Mouse (Mus musculus) neural tube, embryonic 11.5 days (tissue): ENCODE measurements around the gene Kif15. TPM values are rescaled to one million over a fixed set of nuclear protein-coding genes. Genes with fewer than 3 reads are reported as not detected.

Experiments used
- ATAC-seq: fragments of 200-750 bp; cut with Nextera tagmentation; 2 replicates; pipeline ENCODE4 v1.8.0; 2017; ENCODE audit warnings: moderate number of reproducible peaks, mild to moderate bottlenecking, moderate TSS enrichment, moderate library complexity; ENCODE audit not compliant: insufficient read depth, low FRiP score, low TSS enrichment
- DNase-seq: peaks from one replicate; pipeline ENCODE4 v3.0.0-alpha.2; 2015; ENCODE audit warnings: low spot score
- H3K27ac ChIP-seq: fragments of 300-500 bp; sonication (generic); 2 replicates; pipeline ENCODE4 v1.5.1; 2014; ENCODE audit warnings: low read depth, mild to moderate bottlenecking, low read length
- H3K27me3 ChIP-seq: fragments of 300-500 bp; sonication (generic); 2 replicates; pipeline ENCODE4 v1.6.1; 2014; ENCODE audit warnings: mild to moderate bottlenecking, low read length, mixed read lengths; ENCODE audit not compliant: control insufficient read depth, insufficient read depth
- H3K36me3 ChIP-seq: fragments of 300-500 bp; sonication (generic); 2 replicates; pipeline ENCODE4 v1.6.1; 2014; ENCODE audit warnings: mild to moderate bottlenecking, low read length, moderate library complexity, mixed read lengths; ENCODE audit not compliant: control insufficient read depth, insufficient read depth
- H3K4me1 ChIP-seq: fragments of 300-500 bp; sonication (generic); 2 replicates; pipeline ENCODE4 v1.6.1; 2014; ENCODE audit warnings: low read length, mixed read lengths; ENCODE audit not compliant: control insufficient read depth, insufficient read depth
- H3K4me2 ChIP-seq: fragments of 300-500 bp; sonication (generic); 2 replicates; pipeline ENCODE4 v1.6.1; 2014; ENCODE audit warnings: low read depth, mild to moderate bottlenecking, moderate library complexity
- H3K4me3 ChIP-seq: fragments of 300-500 bp; sonication (generic); 2 replicates; pipeline ENCODE4 v1.5.1; 2014; ENCODE audit warnings: low read depth, low read length
- H3K9ac ChIP-seq: fragments of 300-500 bp; sonication (generic); 2 replicates; pipeline ENCODE4 v1.6.1; 2014; ENCODE audit warnings: mild to moderate bottlenecking, low read length
- H3K9me3 ChIP-seq: fragments of 300-500 bp; sonication (generic); 2 replicates; pipeline ENCODE4 v1.6.1; 2016; ENCODE audit warnings: low read length; ENCODE audit not compliant: control insufficient read depth
- WGBS: fragments of 180-500 bp; shearing (Covaris S2); extraction: QIAGEN DNeasy Blood & Tissue Kit; methylation state at CpG from one replicate; pipeline ENCODE4 v1.1.7; 2014; 5-methylcytosine and 5-hydroxymethylcytosine counted together
- polyA plus RNA-seq: library from polyadenylated mRNA; unstranded; fragments of >200 nt; fragmentation: Nextera tagmentation; extraction: Ambion mirVana; gene quantifications from 2 replicates; pipeline ENCODE4 v1.2.1, GENCODE M21; 2014

The Kif15 gene
- polyA plus RNA-seq, result 50.3 and 53.9 TPM in 2 replicates

DNA sequence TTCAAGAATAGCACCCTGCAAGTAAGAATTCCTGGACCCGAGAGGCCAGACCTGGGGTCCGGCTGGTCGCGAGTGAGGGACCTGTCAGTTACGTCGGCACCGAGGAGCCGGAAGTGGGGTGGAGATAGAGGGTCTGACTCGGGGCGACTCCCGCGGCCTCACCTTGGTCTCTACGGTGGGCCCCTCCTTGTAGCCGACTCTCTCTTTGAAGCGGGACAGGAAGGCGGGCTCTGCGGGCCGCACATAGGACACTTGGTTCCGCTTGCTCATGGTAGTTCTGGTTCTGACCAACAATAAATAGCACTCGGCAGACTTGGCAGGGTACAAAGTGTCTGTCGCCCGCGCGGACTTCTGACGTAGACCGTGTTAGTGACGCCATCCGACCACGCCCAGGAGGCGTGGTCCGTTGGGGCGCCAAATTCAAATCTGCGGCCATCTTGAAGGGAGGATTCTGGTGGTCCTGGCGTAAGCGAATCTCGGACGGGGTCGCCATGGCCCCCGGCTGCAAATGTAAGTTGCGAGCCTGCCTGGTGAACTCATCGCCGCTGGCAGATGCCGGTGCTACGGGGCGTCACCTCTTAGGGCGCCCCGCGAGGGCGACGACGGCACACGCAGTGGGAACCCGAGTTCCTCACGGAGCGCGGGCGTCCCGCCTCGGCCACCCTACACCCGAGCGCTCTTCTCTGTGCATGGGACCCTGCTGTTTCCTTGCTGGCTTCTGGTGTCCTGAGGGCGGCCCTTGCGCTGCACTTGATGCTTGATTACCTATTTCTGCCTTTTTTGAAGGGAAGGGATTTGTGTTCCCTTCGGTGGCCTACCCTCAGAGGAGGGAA is at the start of gene Kif15, which contains the start of gene 1110059G10Rik:
Kif15 (plus strand) TSS at position 404 of the 833 bp plus-strand sequence.
1110059G10Rik (minus strand) TSS at position 358 of the 833 bp plus-strand sequence.
- no peaks in the 10 kb centered on the region for H3K9me3 ChIP-seq
- peak within 1 kb of the TSS; percentile 74 for H3K4me3 ChIP-seq
- ATAC-seq (peak; percentile 98), DNase-seq (peak; percentile 98)
- H3K4me1 ChIP-seq, result peaks cover 3% of the 10 kb centered on the region; the same call in 1 of the 2 replicates
- H3K36me3 ChIP-seq, result no peaks in the 10 kb centered on the region; the same call in 1 of the 2 replicates
- H3K4me2 ChIP-seq, result peak within 1 kb of the TSS; percentile 76
- no peaks in the 10 kb centered on the region for H3K27me3 ChIP-seq
- no peak within 1 kb of the TSS for H3K27ac ChIP-seq
- peak within 1 kb of the TSS; percentile 67 for H3K9ac ChIP-seq
- WGBS, result under 1% methylated on average over 64 of the region's 64 CpGs

GRCm38 (mm10) chr9:122901047-122901446 is 49.8 kb upstream of the Kif15 start:
- ATAC-seq, result no peak
- H3K4me3 ChIP-seq, result no peak overlapping the region
- H3K4me1 ChIP-seq, result no peaks in the 10 kb centered on the region
- H3K27me3 ChIP-seq, result no peaks in the 10 kb centered on the region
- no peak overlapping the region for H3K4me2 ChIP-seq
- no peak overlapping the region for H3K9ac ChIP-seq
- no peaks in the 10 kb centered on the region for H3K9me3 ChIP-seq
- no peaks in the 10 kb centered on the region for H3K36me3 ChIP-seq
- 85% methylated on average over 2 of the region's 2 CpGs for WGBS
- no peak for DNase-seq
- H3K27ac ChIP-seq, result no peak overlapping the region

GRCm38 (mm10) chr9:122902717-122903535 is 47.9 kb upstream of the Kif15 start:
- peak overlapping the region; percentile 93 for H3K9ac ChIP-seq
- H3K27me3 ChIP-seq, result no peaks in the 10 kb centered on the region
- no peak overlapping the region for H3K27ac ChIP-seq
- peaks cover 5% of the 10 kb centered on the region for H3K36me3 ChIP-seq
- WGBS, result 13% methylated on average over 32 of the region's 32 CpGs
- H3K4me3 ChIP-seq, result peak overlapping the region; percentile 61
- peak; percentile 98 for ATAC-seq
- H3K4me2 ChIP-seq, result peak overlapping the region; percentile 84
- H3K9me3 ChIP-seq, result no peaks in the 10 kb centered on the region
- no peaks in the 10 kb centered on the region for H3K4me1 ChIP-seq
- peak; percentile 87 for DNase-seq

DNA sequence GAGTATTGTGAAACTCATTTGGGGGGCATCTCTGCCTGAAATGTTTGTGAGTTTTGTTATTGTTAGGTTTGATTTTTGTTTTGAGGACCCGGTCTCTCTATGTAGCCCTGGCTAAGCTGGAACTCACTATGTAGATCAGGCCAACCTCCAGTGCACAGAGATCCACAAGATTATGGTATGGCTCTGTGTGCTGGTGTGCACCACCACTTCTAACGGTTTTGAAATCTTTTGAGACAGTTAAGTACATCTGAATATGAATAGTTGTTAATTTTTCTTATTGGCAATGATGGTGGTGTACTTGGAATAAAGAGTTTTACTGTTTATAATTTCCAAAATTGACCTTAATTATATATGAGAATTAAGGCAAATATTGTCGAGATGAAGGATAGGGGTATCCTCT is 28.4 kb upstream of the Kif15 start:
- 25% methylated on average over 3 of the region's 3 CpGs for WGBS
- no peak overlapping the region for H3K9ac ChIP-seq
- peaks cover 21% of the 10 kb centered on the region for H3K36me3 ChIP-seq
- DNase-seq, result no peak
- H3K4me3 ChIP-seq, result peak overlapping the region; percentile 60
- no peaks in the 10 kb centered on the region for H3K27me3 ChIP-seq
- no peak overlapping the region for H3K27ac ChIP-seq
- ATAC-seq, result peak; percentile 53; the same call in 1 of the 2 replicates
- peaks cover 4% of the 10 kb centered on the region; the same call in 1 of the 2 replicates for H3K4me1 ChIP-seq
- no peaks in the 10 kb centered on the region for H3K9me3 ChIP-seq
- H3K4me2 ChIP-seq, result peak overlapping the region; percentile 60; the same call in 1 of the 2 replicates

GRCm38 (mm10) chr9:122922936-122923381 is 27.9 kb upstream of the Kif15 start, which contains the start of gene Zfp105:
Gene Zfp105, plus strand, starts transcription at chr9:122923072.
- Histone ChIP-seq H3K4me2 (peak within 1 kb of the TSS; percentile 60), H3K9me3 (no peaks in the 10 kb centered on the region), H3K27me3 (no peaks in the 10 kb centered on the region), H3K4me1 (peaks cover 4% of the 10 kb centered on the region; the same call in 1 of the 2 replicates), H3K36me3 (peaks cover 23% of the 10 kb centered on the region), H3K9ac (peak within 1 kb of the TSS; percentile 94), H3K27ac (peak within 1 kb of the TSS; percentile 65; the same call in 1 of the 2 replicates), H3K4me3 (peak within 1 kb of the TSS; percentile 60)
- ATAC-seq, result peak; percentile 99
- DNase-seq, result peak; percentile 91
- under 1% methylated on average over 42 of the region's 43 CpGs for WGBS

DNA sequence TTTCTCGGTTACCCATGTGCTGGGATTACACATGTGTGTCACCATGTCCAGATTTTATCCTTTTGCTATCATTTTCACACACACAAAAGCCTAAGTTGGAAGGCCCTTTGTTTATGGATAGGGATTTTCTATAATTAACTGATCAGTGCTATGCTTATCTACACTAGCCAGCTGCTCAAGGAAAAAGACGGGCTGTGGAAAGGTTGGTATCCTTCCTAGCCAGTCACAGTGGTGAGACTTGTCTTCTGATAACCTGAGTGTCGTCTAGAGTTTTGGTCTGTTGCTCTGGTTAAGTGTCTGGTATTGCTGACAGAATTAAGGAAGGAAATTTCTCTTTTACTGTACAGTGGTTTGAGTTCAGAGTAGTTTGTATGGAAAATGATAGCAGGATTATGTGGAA is 21.9 kb upstream of the Kif15 start:
- H3K9me3 ChIP-seq, result no peaks in the 10 kb centered on the region
- no peak overlapping the region for H3K9ac ChIP-seq
- WGBS, result 95% methylated on average over 3 of the region's 3 CpGs
- no peak for ATAC-seq
- H3K36me3 ChIP-seq, result peaks cover 50% of the 10 kb centered on the region
- no peak overlapping the region for H3K4me3 ChIP-seq
- no peaks in the 10 kb centered on the region for H3K27me3 ChIP-seq
- no peak overlapping the region for H3K27ac ChIP-seq
- H3K4me1 ChIP-seq, result 0 out of 2 replicates have a peak, but pooled peaks cover under 1% of the 10 kb centered on the region
- DNase-seq, result no peak
- no peak overlapping the region for H3K4me2 ChIP-seq

DNA sequence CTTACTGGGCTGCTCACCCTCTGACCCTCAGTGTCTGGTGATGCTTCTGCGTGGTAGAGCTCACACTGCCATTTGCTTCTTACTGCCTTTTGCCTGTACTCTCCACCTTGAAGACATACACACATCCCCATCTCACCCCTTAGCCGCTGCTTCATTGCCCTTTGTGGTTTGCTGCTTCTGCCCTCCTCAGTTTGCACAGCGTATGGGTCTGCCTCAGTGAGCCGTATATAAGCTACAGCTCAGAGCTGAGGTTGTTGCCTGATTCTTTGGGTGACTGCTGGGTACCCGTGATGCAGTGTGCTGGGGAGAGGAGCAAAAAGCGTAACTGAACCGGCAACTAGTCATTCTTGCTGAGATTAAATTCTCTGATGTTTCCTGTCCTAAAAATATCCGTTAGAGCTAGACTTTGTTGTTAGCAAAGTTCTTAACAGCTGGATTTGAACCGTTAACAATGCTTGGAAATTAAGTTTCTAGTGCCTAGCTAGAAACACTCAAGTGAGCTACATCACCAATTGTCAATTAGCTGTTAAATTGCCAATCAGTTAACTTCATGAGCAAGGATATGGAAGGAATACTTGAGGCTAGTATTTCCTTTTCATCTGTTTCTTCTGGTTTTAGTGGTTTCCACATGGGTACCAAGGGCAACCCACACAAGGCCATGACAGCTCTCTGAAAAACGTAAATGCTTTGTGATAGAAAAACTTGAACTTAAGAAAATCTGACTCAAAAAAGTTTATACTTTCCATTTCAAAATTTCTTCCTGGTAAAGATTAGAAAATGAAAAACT is 47.8 kb downstream of the Kif15 start:
- Histone ChIP-seq H3K36me3 (no peaks in the 10 kb centered on the region; the same call in 1 of the 2 replicates), H3K4me2 (no peak overlapping the region), H3K4me1 (no peaks in the 10 kb centered on the region), H3K27ac (no peak overlapping the region), H3K9me3 (no peaks in the 10 kb centered on the region), H3K9ac (no peak overlapping the region), H3K4me3 (no peak overlapping the region), H3K27me3 (no peaks in the 10 kb centered on the region)
- DNase-seq (no peak), ATAC-seq (no peak)
- WGBS, result 94% methylated on average over 10 of the region's 10 CpGs

- no peak for ATAC-seq
- Histone ChIP-seq H3K27ac (no peak overlapping the region), H3K4me3 (no peak overlapping the region), H3K27me3 (no peaks in the 10 kb centered on the region), H3K9me3 (no peaks in the 10 kb centered on the region), H3K4me2 (no peak overlapping the region), H3K4me1 (no peaks in the 10 kb centered on the region), H3K36me3 (peaks cover 3% of the 10 kb centered on the region), H3K9ac (no peak overlapping the region)
- DNase-seq, result no peak
- WGBS, result 97% methylated on average over 4 of the region's 4 CpGs
Observed at GRCm38 (mm10) chr9:122999193-122999586, 48.3 kb downstream of the Kif15 start.
